Mouse (Mus musculus) heart, postnatal 0 days (tissue): ENCODE data around the gene Pole4. TPM values are rescaled to one million over a fixed set of nuclear protein-coding genes. Genes with fewer than 3 reads are reported as not detected.
"Not testable (repeated sequence)": the region's sequence is repeated elsewhere in the genome, so short reads cannot be mapped to it uniquely, and the experiment has no call there.

Experiments used
- ATAC-seq: fragments of 200-750 bp; cut with Nextera tagmentation; 2 replicates; pipeline ENCODE4 v1.8.0; 2017; ENCODE audit warnings: low read depth, moderate number of reproducible peaks, moderate library complexity; ENCODE audit not compliant: insufficient read depth
- DNase-seq: peaks from one replicate; pipeline ENCODE4 v3.0.0-alpha.2; 2016; ENCODE audit warnings: low spot score
- H3K27ac ChIP-seq: fragments of 300-500 bp; sonication (generic); 2 replicates; pipeline ENCODE4 v1.5.1; 2014; ENCODE audit warnings: low read depth, mild to moderate bottlenecking
- H3K27me3 ChIP-seq: fragments of 300-500 bp; sonication (generic); 2 replicates; pipeline ENCODE4 v1.6.1; 2014; ENCODE audit warnings: low read length, mixed read lengths; ENCODE audit not compliant: control insufficient read depth, insufficient read depth
- H3K36me3 ChIP-seq: fragments of 300-500 bp; sonication (generic); replicated peaks from 2 replicates; pipeline ENCODE4 v1.6.1; 2014; ENCODE audit warnings: low read length, mixed read lengths; ENCODE audit not compliant: control insufficient read depth, insufficient read depth
- H3K4me1 ChIP-seq: fragments of 300-500 bp; sonication (generic); 2 replicates; pipeline ENCODE4 v1.6.1; 2014; ENCODE audit warnings: antibody characterized with exemption; ENCODE audit not compliant: control insufficient read depth, insufficient read depth
- H3K4me2 ChIP-seq: fragments of 300-500 bp; sonication (generic); 2 replicates; pipeline ENCODE4 v1.6.1; 2014; ENCODE audit warnings: low read depth, mild to moderate bottlenecking, low read length, moderate library complexity
- H3K4me3 ChIP-seq: fragments of 300-500 bp; sonication (generic); 2 replicates; pipeline ENCODE4 v1.5.1; 2014; ENCODE audit warnings: low read depth, low read length
- H3K9ac ChIP-seq: fragments of 300-500 bp; sonication (generic); replicated peaks from 2 replicates; pipeline ENCODE4 v1.6.1; 2014; ENCODE audit warnings: low read depth, low read length, mixed read lengths
- H3K9me3 ChIP-seq: fragments of 300-500 bp; sonication (generic); replicated peaks from 2 replicates; pipeline ENCODE4 v1.6.1; 2016; ENCODE audit warnings: low read length; ENCODE audit not compliant: control insufficient read depth
- CTCF ChIP-seq: IDR thresholded peaks from 2 replicates; pipeline ENCODE4 v1.5.1; 2016; ENCODE audit warnings: antibody characterized with exemption, control low read depth, low read depth
- EP300 ChIP-seq: IDR thresholded peaks from 2 replicates; pipeline ENCODE4 v1.6.1; 2016; ENCODE audit warnings: antibody characterized with exemption, low read depth
- WGBS: fragments of 180-500 bp; shearing (Covaris S2); extraction: QIAGEN DNeasy Blood & Tissue Kit; methylation state at CpG from one replicate; pipeline ENCODE4 v1.1.7; 2014; 5-methylcytosine and 5-hydroxymethylcytosine counted together
- polyA plus RNA-seq: library from polyadenylated mRNA; unstranded; fragments of >200 nt; fragmentation: Nextera tagmentation; extraction: Ambion mirVana; gene quantifications from 2 replicates; pipeline ENCODE4 v1.2.1, GENCODE M21; 2015
- total RNA-seq: library from RNA; depleted of rRNA; stranded (reverse); fragments of >200 nt; gene quantifications from 2 replicates; pipeline ENCODE4 v1.2.3, GENCODE M21; 2014; ENCODE audit warnings: low replicate concordance

Pole4 gene
- total and polyA plus RNA-seq, 2 experiments from 2014 or later, result 26.8 to 65.8 TPM

GRCm38 (mm10) chr6:82647001-82647400, 58.2 kb downstream of the Pole4 start:
- Histone ChIP-seq H3K9ac (no peak overlapping the region), H3K9me3 (no peaks in the 10 kb centered on the region), H3K36me3 (0 out of 2 replicates have a peak, but pooled peaks cover 6% of the 10 kb centered on the region), H3K27me3 (no peaks in the 10 kb centered on the region), H3K4me3 (no peak overlapping the region), H3K4me1 (peaks cover 3% of the 10 kb centered on the region; the same call in 1 of the 2 replicates), H3K4me2 (no peak overlapping the region), H3K27ac (no peak overlapping the region)
- no peak for DNase-seq
- TF ChIP-seq CTCF, result no peak
- TF ChIP-seq EP300, result no peak
- no peak for ATAC-seq
- WGBS, result 90% methylated on average over 1 of the region's 1 CpGs

- no peak overlapping the region for H3K9ac ChIP-seq
- no peaks in the 10 kb centered on the region for H3K27me3 ChIP-seq
- no peak overlapping the region for H3K27ac ChIP-seq
- H3K4me1 ChIP-seq, result no peaks in the 10 kb centered on the region
- DNase-seq (no peak), ATAC-seq (no peak)
- H3K4me3 ChIP-seq, result no peak overlapping the region
- no peak for TF ChIP-seq CTCF
- no peak for TF ChIP-seq EP300
- H3K36me3 ChIP-seq, result no peaks in the 10 kb centered on the region
- H3K9me3 ChIP-seq, result no peaks in the 10 kb centered on the region
- WGBS, result 72% methylated on average over 4 of the region's 4 CpGs
- no peak overlapping the region for H3K4me2 ChIP-seq
Measured at GRCm38 (mm10) chr6:82640046-82640445, 65.1 kb downstream of the Pole4 start.

- 94% methylated on average over 6 of the region's 8 CpGs for WGBS
- H3K4me3 ChIP-seq, H3K4me1 ChIP-seq, H3K4me2 ChIP-seq, ATAC-seq, DNase-seq, H3K9me3 ChIP-seq, H3K36me3 ChIP-seq, H3K9ac ChIP-seq, H3K27me3 ChIP-seq, H3K27ac ChIP-seq: not testable (repeated sequence)
Measured at GRCm38 (mm10) chr6:82625331-82625730, 79.8 kb downstream of the Pole4 start.

- H3K4me2 ChIP-seq, result no peak overlapping the region
- no peak overlapping the region for H3K4me3 ChIP-seq
- WGBS, result 71% methylated on average over 4 of the region's 4 CpGs
- no peaks in the 10 kb centered on the region for H3K27me3 ChIP-seq
- H3K27ac ChIP-seq, result no peak overlapping the region
- H3K36me3 ChIP-seq, result no peaks in the 10 kb centered on the region
- TF ChIP-seq CTCF (no peak), EP300 (no peak)
- no peak for ATAC-seq
- H3K4me1 ChIP-seq, result no peaks in the 10 kb centered on the region
- no peaks in the 10 kb centered on the region for H3K9me3 ChIP-seq
- H3K9ac ChIP-seq, result no peak overlapping the region
- no peak for DNase-seq
Measured at GRCm38 (mm10) chr6:82613201-82613600, 92.0 kb downstream of the Pole4 start.

- Histone ChIP-seq H3K36me3 (no peaks in the 10 kb centered on the region), H3K4me3 (no peak overlapping the region), H3K4me2 (no peak overlapping the region), H3K27me3 (no peaks in the 10 kb centered on the region), H3K9ac (no peak overlapping the region), H3K4me1 (no peaks in the 10 kb centered on the region), H3K9me3 (no peaks in the 10 kb centered on the region), H3K27ac (no peak overlapping the region)
- TF ChIP-seq EP300, result no peak
- DNase-seq (no peak), ATAC-seq (no peak)
- 72% methylated on average over 9 of the region's 9 CpGs for WGBS
Measured at GRCm38 (mm10) chr6:82611049-82611448, 94.1 kb downstream of the Pole4 start.

- 81% methylated on average over 7 of the region's 7 CpGs for WGBS
- H3K27ac ChIP-seq, result no peak overlapping the region
- no peak for TF ChIP-seq CTCF
- no peak for TF ChIP-seq EP300
- no peaks in the 10 kb centered on the region for H3K36me3 ChIP-seq
- DNase-seq (no peak), ATAC-seq (no peak)
- no peak overlapping the region for H3K9ac ChIP-seq
- H3K9me3 ChIP-seq, result no peaks in the 10 kb centered on the region
- no peaks in the 10 kb centered on the region for H3K27me3 ChIP-seq
- no peaks in the 10 kb centered on the region for H3K4me1 ChIP-seq
- no peak overlapping the region for H3K4me2 ChIP-seq
- no peak overlapping the region for H3K4me3 ChIP-seq
Measured at GRCm38 (mm10) chr6:82609339-82609926, 95.7 kb downstream of the Pole4 start.
